Mouse (Mus musculus): Measurements from ENCODE around the gene Cdx2. TPM values are rescaled to one million over a fixed set of nuclear protein-coding genes. Genes with fewer than 3 reads are reported as not detected.

Cdx2 gene
- polyA plus RNA-seq, 1 experiment from 2014 or later, result not detected

DNA sequence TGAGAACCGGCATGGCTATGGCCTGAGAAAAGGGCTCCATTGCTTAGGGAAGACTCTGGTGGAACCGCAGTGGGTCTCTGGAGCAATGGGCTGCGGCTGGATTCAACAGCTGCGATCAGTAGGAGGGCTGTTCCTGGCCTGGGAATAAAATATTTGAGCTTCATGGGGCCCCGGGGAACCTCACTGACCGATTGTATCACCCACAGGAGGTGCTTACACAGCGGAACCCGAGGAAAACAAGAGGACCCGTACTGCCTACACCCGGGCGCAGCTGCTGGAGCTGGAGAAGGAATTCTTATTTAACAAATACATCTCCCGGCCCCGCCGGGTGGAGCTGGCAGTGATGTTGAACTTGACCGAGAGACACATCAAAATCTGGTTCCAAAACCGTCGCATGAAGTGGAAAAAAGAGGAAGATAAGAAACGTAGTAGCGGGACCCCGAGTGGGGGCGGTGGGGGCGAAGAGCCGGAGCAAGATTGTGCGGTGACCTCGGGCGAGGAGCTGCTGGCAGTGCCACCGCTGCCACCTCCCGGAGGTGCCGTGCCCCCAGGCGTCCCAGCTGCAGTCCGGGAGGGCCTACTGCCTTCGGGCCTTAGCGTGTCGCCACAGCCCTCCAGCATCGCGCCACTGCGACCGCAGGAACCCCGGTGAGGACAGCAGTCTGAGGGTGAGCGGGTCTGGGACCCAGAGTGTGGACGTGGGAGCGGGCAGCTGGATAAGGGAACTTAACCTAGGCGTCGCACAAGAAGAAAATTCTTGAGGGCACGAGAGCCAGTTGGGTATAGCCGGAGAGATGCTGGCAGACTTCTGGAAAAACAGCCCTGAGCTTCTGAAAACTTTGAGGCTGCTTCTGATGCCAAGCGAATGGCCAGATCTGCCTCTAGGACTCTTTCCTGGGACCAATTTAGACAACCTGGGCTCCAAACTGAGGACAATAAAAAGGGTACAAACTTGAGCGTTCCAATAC is 32.6 kb downstream of the Cdx2 start:
- WGBS, result 2% methylated on average over 48 of the region's 48 CpGs
- no peaks in the 10 kb centered on the region for H3K4me1 ChIP-seq (replicated peaks)

DNA sequence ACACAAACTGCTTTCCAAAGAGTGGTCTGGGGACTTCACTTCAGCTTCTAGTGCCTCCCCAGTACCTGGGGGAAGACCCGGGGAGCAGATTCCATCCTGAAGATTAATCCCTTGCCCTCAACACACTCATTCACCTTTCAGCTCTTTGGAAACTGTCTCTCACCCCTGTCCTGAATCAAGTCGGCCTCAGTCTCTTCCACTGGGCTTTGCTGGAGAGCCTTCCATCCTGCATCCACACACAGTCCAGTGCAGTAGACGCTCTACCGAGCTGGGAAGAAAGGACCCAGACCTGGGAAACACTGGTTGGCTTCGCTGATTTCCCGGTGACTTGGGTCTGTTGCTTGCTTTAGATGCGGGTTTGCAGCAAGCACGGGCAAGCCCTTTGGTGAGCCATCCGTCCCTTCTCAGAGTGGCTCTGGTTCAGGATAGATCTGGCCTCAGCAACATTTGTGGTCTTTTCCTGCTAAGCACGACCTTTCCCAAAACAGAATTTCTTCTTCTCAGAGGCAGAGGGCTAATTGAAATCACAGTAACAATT is 34.2 kb downstream of the Cdx2 start:
- Histone ChIP-seq H3K36me3 (no peaks in the 10 kb centered on the region), H3K27ac (replicated peaks) (no peak overlapping the region), H3K9ac (no peak overlapping the region), H3K27me3 (peaks cover 96% of the 10 kb centered on the region), H3K4me1 (replicated peaks) (no peaks in the 10 kb centered on the region), H3K9me3 (0 out of 2 replicates have a peak, but pooled peaks cover 3% of the 10 kb centered on the region), H3K4me2 (no peak overlapping the region), H3K4me3 (no peak overlapping the region)
- WGBS, result 2% methylated on average over 10 of the region's 10 CpGs
- ATAC-seq (ENCODE audit: low FRiP score, low read depth), result no peak

More for the DNA sequence above, 32.6 kb downstream of the Cdx2 start:
- Histone ChIP-seq H3K9ac (no peak overlapping the region), H3K4me2 (no peak overlapping the region), H3K4me3 (no peak overlapping the region), H3K36me3 (no peaks in the 10 kb centered on the region), H3K9me3 (0 out of 2 replicates have a peak, but pooled peaks cover 3% of the 10 kb centered on the region), H3K27ac (replicated peaks) (no peak overlapping the region), H3K27me3 (peaks cover 95% of the 10 kb centered on the region)
- no peak for ATAC-seq (ENCODE audit: low FRiP score, low read depth)

DNA sequence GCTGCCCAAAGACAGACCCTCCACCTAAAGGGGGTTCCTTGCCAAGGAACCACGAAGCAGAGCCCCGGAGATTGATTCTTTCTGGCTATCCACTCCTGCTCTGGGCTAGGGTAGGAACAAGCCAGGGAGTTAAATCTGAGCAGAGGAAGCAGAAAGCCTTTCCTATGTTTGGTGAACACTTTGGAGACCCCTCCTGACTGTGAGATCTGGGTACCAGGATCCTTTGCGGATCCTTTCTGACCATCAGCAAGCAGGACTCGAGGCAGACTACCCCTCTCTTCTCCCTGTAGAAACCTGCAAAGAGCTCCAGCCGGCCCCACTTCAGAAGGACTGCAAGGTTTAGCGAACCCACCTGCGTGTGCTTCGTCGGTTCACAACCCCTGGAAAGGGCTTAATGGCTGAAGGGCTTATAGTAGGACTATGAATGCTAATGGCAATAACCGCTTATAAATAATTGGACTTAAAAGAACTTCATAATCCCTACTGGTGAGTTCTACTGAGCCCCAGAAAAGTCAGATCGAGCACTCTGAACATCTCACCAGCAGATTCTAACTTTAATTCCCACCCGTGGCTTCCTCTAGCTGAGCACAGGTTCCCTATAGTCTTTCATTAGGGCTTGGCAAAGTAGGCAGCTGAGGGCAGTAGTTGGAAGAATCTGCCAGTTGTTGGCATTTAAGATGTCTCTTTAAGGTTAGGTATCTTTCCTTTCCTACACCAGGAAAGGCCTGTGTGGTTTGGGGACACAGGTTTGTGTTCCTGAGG is 34.8 kb downstream of the Cdx2 start:
- 3% methylated on average over 12 of the region's 12 CpGs for WGBS
- no peak for ATAC-seq (ENCODE audit: low FRiP score, low read depth)

DNA sequence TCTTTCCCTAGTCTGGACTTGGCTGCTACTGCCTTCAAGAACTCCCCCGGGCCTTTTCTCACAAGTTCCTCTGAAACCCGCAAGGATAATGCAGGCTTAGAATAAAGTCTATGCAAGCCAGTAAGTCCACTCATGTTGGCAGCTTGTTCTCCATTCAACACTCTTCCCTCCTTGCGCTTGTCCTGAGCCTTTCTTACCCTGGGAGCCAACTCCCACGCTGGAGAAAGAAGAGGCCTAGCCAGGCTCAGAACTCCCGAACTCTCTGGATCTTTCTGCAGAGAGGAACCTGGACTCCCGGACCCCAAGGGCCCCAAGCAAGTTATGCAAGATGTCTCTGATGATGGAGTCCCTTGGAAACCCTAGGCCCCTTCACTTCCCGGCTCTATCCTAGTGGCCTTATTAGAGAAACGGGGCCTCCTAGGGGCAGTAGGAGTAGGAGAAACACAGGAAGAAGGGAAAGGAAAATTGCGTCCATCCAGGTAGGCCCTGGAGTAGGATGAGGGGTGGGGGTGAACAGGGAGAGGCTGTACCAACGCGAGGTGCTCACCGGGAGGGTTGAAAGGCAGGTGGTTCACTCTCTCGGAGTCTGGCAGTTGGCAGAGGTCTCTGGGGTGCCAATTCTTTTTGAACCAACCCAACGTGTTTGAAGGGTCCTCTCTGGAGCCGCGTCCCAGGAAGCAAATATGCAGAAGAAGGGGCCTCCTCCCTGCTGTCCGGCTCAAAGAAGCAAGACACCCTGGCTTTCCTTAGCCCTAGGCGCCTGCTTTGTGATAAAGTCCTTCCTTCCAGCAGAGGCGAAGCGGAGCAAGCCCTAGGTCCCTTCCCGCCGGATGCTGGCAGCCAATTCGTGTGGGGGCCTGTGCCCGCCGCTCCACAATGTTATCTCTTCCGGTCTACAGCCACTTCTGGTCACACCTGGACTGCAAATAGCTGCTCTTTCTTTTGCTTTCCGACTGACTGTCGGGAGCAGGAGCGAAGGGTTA is 36.1 kb downstream of the Cdx2 start:
- no peak overlapping the region for H3K4me2 ChIP-seq
- no peak overlapping the region for H3K27ac ChIP-seq (replicated peaks)
- H3K4me3 ChIP-seq, result no peak overlapping the region
- under 1% methylated on average over 29 of the region's 29 CpGs for WGBS
- 0 out of 2 replicates have a peak, but pooled peaks cover 3% of the 10 kb centered on the region for H3K9me3 ChIP-seq
- H3K36me3 ChIP-seq, result no peaks in the 10 kb centered on the region
- H3K27me3 ChIP-seq, result peaks cover 94% of the 10 kb centered on the region
- no peaks in the 10 kb centered on the region for H3K4me1 ChIP-seq (replicated peaks)
- ATAC-seq (ENCODE audit: low FRiP score, low read depth), result no peak
- no peak overlapping the region for H3K9ac ChIP-seq

More for the DNA sequence above, 34.8 kb downstream of the Cdx2 start:
- Histone ChIP-seq H3K27me3 (peaks cover 95% of the 10 kb centered on the region), H3K4me3 (no peak overlapping the region), H3K9ac (no peak overlapping the region), H3K4me1 (replicated peaks) (no peaks in the 10 kb centered on the region), H3K27ac (replicated peaks) (no peak overlapping the region), H3K36me3 (no peaks in the 10 kb centered on the region), H3K4me2 (no peak overlapping the region), H3K9me3 (0 out of 2 replicates have a peak, but pooled peaks cover 3% of the 10 kb centered on the region)

GRCm38 (mm10) chr5:147269926-147270672 is 37.0 kb downstream of the Cdx2 start, which contains the start of gene Pdx1:
Gene Pdx1 (plus strand): TSS chr5:147269959.
- under 1% methylated on average over 43 of the region's 44 CpGs for WGBS
- no peak within 1 kb of the TSS for H3K27ac ChIP-seq (replicated peaks)
- no peak within 1 kb of the TSS for H3K9ac ChIP-seq
- H3K4me2 ChIP-seq, result no peak within 1 kb of the TSS
- 0 out of 2 replicates have a peak, but pooled peaks have one; percentile 34 for ATAC-seq (ENCODE audit: low FRiP score, low read depth)
- peaks cover 94% of the 10 kb centered on the region for H3K27me3 ChIP-seq
- no peak within 1 kb of the TSS for H3K4me3 ChIP-seq
- H3K4me1 ChIP-seq (replicated peaks), result no peaks in the 10 kb centered on the region
- no peaks in the 10 kb centered on the region for H3K36me3 ChIP-seq
- no peaks in the 10 kb centered on the region for H3K9me3 ChIP-seq

GRCm38 (mm10) chr5:147269371-147269770 is 37.7 kb downstream of the Cdx2 start:
- WGBS, result 4% methylated on average over 6 of the region's 6 CpGs
- H3K27ac ChIP-seq (replicated peaks), result no peak overlapping the region
- no peaks in the 10 kb centered on the region for H3K9me3 ChIP-seq

GRCm38 (mm10) chr5:147268728-147269127 is 38.3 kb downstream of the Cdx2 start:
- Histone ChIP-seq H3K27me3 (peaks cover 92% of the 10 kb centered on the region), H3K4me1 (replicated peaks) (no peaks in the 10 kb centered on the region), H3K4me2 (no peak overlapping the region), H3K9ac (no peak overlapping the region), H3K4me3 (no peak overlapping the region), H3K36me3 (no peaks in the 10 kb centered on the region), H3K9me3 (no peaks in the 10 kb centered on the region), H3K27ac (replicated peaks) (no peak overlapping the region)
- no peak for ATAC-seq (ENCODE audit: low FRiP score, low read depth)
- under 1% methylated on average over 8 of the region's 8 CpGs for WGBS

More at GRCm38 (mm10) chr5:147269371-147269770, 37.7 kb downstream of the Cdx2 start:
- Histone ChIP-seq H3K4me3 (no peak overlapping the region), H3K9ac (no peak overlapping the region), H3K4me2 (no peak overlapping the region), H3K4me1 (replicated peaks) (no peaks in the 10 kb centered on the region), H3K27me3 (peaks cover 92% of the 10 kb centered on the region), H3K36me3 (no peaks in the 10 kb centered on the region)
- ATAC-seq (ENCODE audit: low FRiP score, low read depth), result no peak

GRCm38 (mm10) chr5:147267434-147267833 is 39.6 kb downstream of the Cdx2 start:
- H3K27me3 ChIP-seq, result peaks cover 89% of the 10 kb centered on the region
- WGBS, result 15% methylated on average over 6 of the region's 6 CpGs
- no peak overlapping the region for H3K27ac ChIP-seq (replicated peaks)

DNA sequence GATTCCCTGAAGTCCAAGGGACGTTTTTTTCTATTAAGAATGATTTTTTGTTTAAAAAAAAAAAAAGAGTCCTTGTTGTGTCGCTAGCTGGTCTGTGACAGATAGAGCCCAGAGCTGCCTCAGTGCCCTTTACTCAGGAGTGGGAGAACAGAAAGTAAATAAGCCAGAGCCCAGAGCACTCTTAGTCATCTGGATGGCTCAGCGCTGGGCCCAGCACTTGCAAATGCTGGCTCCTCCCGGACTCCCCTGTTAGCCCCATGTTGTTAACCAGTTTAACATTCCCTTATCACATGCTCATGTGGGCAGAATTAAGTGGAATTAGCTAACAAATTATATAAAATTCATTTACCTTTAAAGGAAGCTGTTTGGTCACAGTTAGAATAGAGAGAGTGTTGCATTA is 43.1 kb downstream of the Cdx2 start:
- H3K4me2 ChIP-seq, result no peak overlapping the region
- no peak for ATAC-seq (ENCODE audit: low FRiP score, low read depth)
- WGBS, result 63% methylated on average over 4 of the region's 4 CpGs
- H3K9ac ChIP-seq, result no peak overlapping the region
- H3K9me3 ChIP-seq, result no peaks in the 10 kb centered on the region
- H3K4me3 ChIP-seq, result no peak overlapping the region
- H3K27ac ChIP-seq (replicated peaks), result no peak overlapping the region
- H3K4me1 ChIP-seq (replicated peaks), result no peaks in the 10 kb centered on the region
- no peaks in the 10 kb centered on the region for H3K36me3 ChIP-seq
- peaks cover 67% of the 10 kb centered on the region for H3K27me3 ChIP-seq

More at GRCm38 (mm10) chr5:147267434-147267833, 39.6 kb downstream of the Cdx2 start:
- Histone ChIP-seq H3K9ac (no peak overlapping the region), H3K4me1 (replicated peaks) (no peaks in the 10 kb centered on the region), H3K4me2 (no peak overlapping the region), H3K4me3 (no peak overlapping the region), H3K36me3 (no peaks in the 10 kb centered on the region), H3K9me3 (no peaks in the 10 kb centered on the region)
- no peak for ATAC-seq (ENCODE audit: low FRiP score, low read depth)

DNA sequence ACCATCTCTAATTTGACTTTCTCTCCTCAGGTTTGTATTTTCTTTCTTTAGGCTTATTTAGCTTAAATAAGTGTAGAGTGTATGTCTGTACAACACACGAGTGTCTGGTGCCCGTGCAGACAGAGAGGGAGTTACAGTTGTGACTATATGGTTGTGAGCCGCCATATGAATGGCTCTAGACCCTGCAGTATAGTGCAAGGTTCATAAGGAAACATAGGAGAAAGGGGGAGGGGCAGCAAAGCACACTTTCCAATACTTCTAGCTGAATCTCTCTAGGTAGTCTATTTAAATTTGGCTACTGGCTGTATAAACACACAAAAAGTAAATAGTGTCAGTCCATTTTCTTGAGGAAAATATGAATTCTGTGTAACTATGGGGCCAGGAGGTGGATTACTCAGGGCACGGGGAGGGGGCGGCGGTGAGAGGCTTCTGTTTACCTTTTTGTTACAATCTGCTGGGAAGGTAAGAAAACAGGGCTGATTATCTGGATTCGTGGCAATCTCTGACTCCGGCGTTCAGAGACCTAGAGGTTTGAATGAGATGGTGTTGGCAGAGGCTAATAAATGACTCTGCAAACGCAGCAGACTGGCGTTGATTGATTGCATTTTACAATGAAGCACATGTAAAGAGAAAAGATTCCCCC is 45.0 kb downstream of the Cdx2 start:
- 50% methylated on average over 11 of the region's 11 CpGs for WGBS
- H3K27me3 ChIP-seq, result peaks cover 49% of the 10 kb centered on the region
- ATAC-seq (ENCODE audit: low FRiP score, low read depth), result no peak

More for the DNA sequence above, 45.0 kb downstream of the Cdx2 start:
- no peak overlapping the region for H3K4me2 ChIP-seq
- H3K4me1 ChIP-seq (replicated peaks), result no peaks in the 10 kb centered on the region
- no peaks in the 10 kb centered on the region for H3K9me3 ChIP-seq
- H3K27ac ChIP-seq (replicated peaks), result no peak overlapping the region
- H3K36me3 ChIP-seq, result no peaks in the 10 kb centered on the region
- no peak overlapping the region for H3K4me3 ChIP-seq
- no peak overlapping the region for H3K9ac ChIP-seq

Measured in hindbrain, embryonic 15.5 days (tissue).